Mouse (Mus musculus) urinary bladder, postnatal 0 days (tissue): Measurements from ENCODE around the gene Ctsq. TPM values are rescaled to one million over a fixed set of nuclear protein-coding genes. Genes with fewer than 3 reads are reported as not detected.

Source experiments
- polyA plus RNA-seq: library from polyadenylated mRNA; unstranded; fragments of >200 nt; fragmentation: Nextera tagmentation; extraction: Ambion mirVana; gene quantifications from 2 replicates; pipeline ENCODE4 v1.2.1, GENCODE M21; 2015

Ctsq gene
- not detected in 2 replicates for polyA plus RNA-seq

GRCm38 (mm10) chr13:61040531-61040930, at the start of gene Ctsq:
Gene Ctsq (minus strand): TSS chr13:61040631.

GRCm38 (mm10) chr13:61005859-61006258, 34.6 kb downstream of the Ctsq start, which contains the start of gene Ctsj:
Gene Ctsj (minus strand): TSS chr13:61005959.

Other genes with a start within 250 kb of the Ctsq start
- 0.23 TPM in 1 of 2 replicates, not detected in the other for gene Ctsll3, start 237.8 kb downstream of the Ctsq start, polyA plus RNA-seq
- gene 4930486L24Rik, start 176.2 kb downstream of the Ctsq start, polyA plus RNA-seq = 0.15 TPM in 1 of 2 replicates, not detected in the other
- 0.29 and 0.67 TPM in 2 replicates for gene Gm49392, start 143.7 kb downstream of the Ctsq start, polyA plus RNA-seq
- 6.3 and 14.5 TPM in 2 replicates for gene Ctla2b, start 143.2 kb downstream of the Ctsq start, polyA plus RNA-seq
- not detected in 2 replicates for gene Tpbpb, start 135.8 kb downstream of the Ctsq start, polyA plus RNA-seq
- gene Gm49393, start 105.0 kb downstream of the Ctsq start, polyA plus RNA-seq = 0.26 TPM in 1 of 2 replicates, not detected in the other
- gene Gm49391, start 104.1 kb downstream of the Ctsq start, polyA plus RNA-seq = 5.7 and 12.7 TPM in 2 replicates
- gene Ctla2a, start 104.0 kb downstream of the Ctsq start, polyA plus RNA-seq = 56.6 and 185 TPM in 2 replicates
- not detected in 2 replicates for gene Tpbpa, start 98.6 kb downstream of the Ctsq start, polyA plus RNA-seq
- gene Ctsj, start 34.7 kb downstream of the Ctsq start, polyA plus RNA-seq = 0.24 TPM in 1 of 2 replicates, not detected in the other
- not detected in 2 replicates for gene Ctsr, start 123.6 kb upstream of the Ctsq start, polyA plus RNA-seq
- gene Cts6, start 162.8 kb upstream of the Ctsq start, polyA plus RNA-seq = not detected in 2 replicates
- not detected in 2 replicates for gene Cts8, start 214.7 kb upstream of the Ctsq start, polyA plus RNA-seq
- not detected in 2 replicates for gene Gm49398, start 248.2 kb upstream of the Ctsq start, polyA plus RNA-seq